Mouse (Mus musculus) heart, embryonic 13.5 days (tissue): Measurements from ENCODE around the gene Polr1e. TPM values are rescaled to one million over a fixed set of nuclear protein-coding genes. Genes with fewer than 3 reads are reported as not detected.

Source experiments
- polyA plus RNA-seq: library from polyadenylated mRNA; unstranded; fragments of >200 nt; fragmentation: Nextera tagmentation; extraction: Ambion mirVana; gene quantifications from 2 replicates; pipeline ENCODE4 v1.2.1, GENCODE M21; 2015

Gene Polr1e
- polyA plus RNA-seq, 1 experiment from 2014 or later = 60.3 TPM

Other genes with a start within 250 kb of the Polr1e start
- gene Grhpr, start 37.2 kb upstream of the Polr1e start, polyA plus RNA-seq = 84.9 and 99.1 TPM in 2 replicates
- gene Zbtb5, start 6.2 kb upstream of the Polr1e start, polyA plus RNA-seq = 14.9 and 15.4 TPM in 2 replicates
- gene Fbxo10, start 66.0 kb downstream of the Polr1e start, polyA plus RNA-seq = 15.6 and 16.2 TPM in 2 replicates
- gene Tomm5, start 89.5 kb downstream of the Polr1e start, polyA plus RNA-seq = 203 and 242 TPM in 2 replicates
- gene Frmpd1, start 166.3 kb downstream of the Polr1e start, polyA plus RNA-seq = 1.6 and 2.3 TPM in 2 replicates